15 mouse cellular contexts compared by ENCODE assay signal in the genomic region with DNA sequence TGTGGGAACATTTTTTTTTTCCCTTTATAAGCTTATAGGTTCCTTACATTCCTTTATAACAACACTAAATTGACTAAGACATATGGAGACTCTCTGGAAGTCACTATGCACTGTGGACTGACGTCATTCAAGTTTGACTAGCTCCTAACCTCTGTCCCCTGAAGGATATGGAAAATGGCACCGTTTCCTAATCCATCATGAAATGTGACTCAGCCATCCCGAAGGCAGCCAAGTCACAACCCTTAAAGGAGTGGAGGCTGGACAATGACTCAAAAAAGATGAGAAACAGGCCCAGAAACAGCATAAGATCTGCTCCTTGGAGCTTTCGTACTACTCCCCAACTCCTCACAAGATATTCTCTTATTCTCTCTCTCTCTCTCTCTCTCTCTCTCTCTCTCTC.
DNase-seq lines count a peak whose midpoint lies in the region; ATAC-seq lines count a peak whose summit lies in the region.
"Had no signal": no experiment of that assay in that cellular context is flagged by ENCODE, and none has a peak within 500 bp of the region (broad histone marks: within the 10 kb centered on the region; RNA-seq: fewer than 3 reads in every experiment).

No protein-coding gene starts in this region.

- H3K36me3 ChIP-seq in heart, embryonic 10.5 days: no peaks in the 10 kb centered on the region
- H3K36me3 ChIP-seq in forebrain, embryonic 12.5 days (replicated peaks): no peaks in the 10 kb centered on the region
- H3K36me3 ChIP-seq: forebrain, embryonic 10.5 days; liver, embryonic 12.5 days; midbrain, embryonic 10.5 days had no signal

- H3K4me1 ChIP-seq in heart, embryonic 10.5 days: no peaks in the 10 kb centered on the region; the same call in 1 of the 2 replicates
- no peaks in the 10 kb centered on the region for H3K4me1 ChIP-seq in forebrain, embryonic 12.5 days
- H3K4me1 ChIP-seq: forebrain, embryonic 10.5 days; liver, embryonic 12.5 days; midbrain, embryonic 10.5 days had no signal

- no peak overlapping the region for H3K27ac ChIP-seq in heart, embryonic 10.5 days
- H3K27ac ChIP-seq in forebrain, embryonic 12.5 days: no peak overlapping the region
- H3K27ac ChIP-seq: forebrain, embryonic 10.5 days; liver, embryonic 12.5 days; midbrain, embryonic 10.5 days had no signal

- peak; percentile 77 for DNase-seq in adrenal gland, adult 2 months
- DNase-seq in adrenal gland, postnatal 4 days (ENCODE audit: low spot score in 2 of 2): no peak
- DNase-seq in heart, adult 8-10 months (ENCODE audit: low spot score): peak; percentile 45
- DNase-seq in heart, embryonic 10.5 days (ENCODE audit: low spot score): no peak
- peak; percentile 94 for DNase-seq in NIH3T3 (ENCODE audit: low read depth)
- DNase-seq in heart, postnatal 14 days: peak; percentile 8 to 11
- DNase-seq: cerebellum, postnatal 25 days; kidney, postnatal 36 days; thymus, postnatal 25 days had no signal

- no peak overlapping the region for H3K4me3 ChIP-seq in heart, embryonic 10.5 days
- no peak overlapping the region for H3K4me3 ChIP-seq in forebrain, embryonic 12.5 days (replicated peaks)
- H3K4me3 ChIP-seq: forebrain, embryonic 10.5 days; liver, embryonic 12.5 days; midbrain, embryonic 10.5 days had no signal

- peaks cover 25% of the 10 kb centered on the region for H3K27me3 ChIP-seq in heart, embryonic 10.5 days (ENCODE audit: insufficient read depth, poor library complexity, severe bottlenecking)
- H3K27me3 ChIP-seq in forebrain, embryonic 12.5 days: no peaks in the 10 kb centered on the region
- H3K27me3 ChIP-seq: liver, embryonic 12.5 days had no signal

- H3K9me3 ChIP-seq in heart, embryonic 10.5 days: peaks cover 3% of the 10 kb centered on the region; the same call in 1 of the 2 replicates
- no peaks in the 10 kb centered on the region for H3K9me3 ChIP-seq in forebrain, embryonic 12.5 days
- H3K9me3 ChIP-seq: forebrain, embryonic 10.5 days had no signal

- no peak overlapping the region for H3K4me2 ChIP-seq in forebrain, embryonic 12.5 days
- H3K4me2 ChIP-seq: liver, embryonic 12.5 days had no signal

- ATAC-seq in forebrain, embryonic 12.5 days (ENCODE audit: low FRiP score): no peak
- no peak for ATAC-seq in erythroid progenitor cell, adult 5-6 weeks (replicated peaks; ENCODE audit: low FRiP score, poor library complexity, severe bottlenecking)
- ATAC-seq: hindbrain, embryonic 16.5 days; liver, embryonic 12.5 days had no signal

- intact Hi-C loops in heart, postnatal 14 days (cut with DNase I): no loop called here

- 75% methylated on average over 4 of the region's 4 CpGs for WGBS in heart, embryonic 10.5 days
- WGBS in forebrain, embryonic 12.5 days: 84% methylated on average over 4 of the region's 4 CpGs

- H3K9ac ChIP-seq in forebrain, embryonic 12.5 days: no peak overlapping the region
- H3K9ac ChIP-seq: liver, embryonic 12.5 days had no signal

Comparison
In these comparisons a context has a peak if more than half of its experiments do, and no peak if none do; other contexts are left out.
1. DNase-seq: peak in adrenal gland, adult 2 months (single experiment), heart, adult 8-10 months (single experiment), NIH3T3 (single experiment) and heart, postnatal 14 days (2 of 2); none in adrenal gland, postnatal 4 days (0 of 2) and heart, embryonic 10.5 days (single experiment).